Mouse (Mus musculus): ENCODE measurements around the gene Ttc25.
"Not testable (repeated sequence)": the region's sequence is repeated elsewhere in the genome, so short reads cannot be mapped to it uniquely, and the experiment has no call there.

The Ttc25 gene

DNA sequence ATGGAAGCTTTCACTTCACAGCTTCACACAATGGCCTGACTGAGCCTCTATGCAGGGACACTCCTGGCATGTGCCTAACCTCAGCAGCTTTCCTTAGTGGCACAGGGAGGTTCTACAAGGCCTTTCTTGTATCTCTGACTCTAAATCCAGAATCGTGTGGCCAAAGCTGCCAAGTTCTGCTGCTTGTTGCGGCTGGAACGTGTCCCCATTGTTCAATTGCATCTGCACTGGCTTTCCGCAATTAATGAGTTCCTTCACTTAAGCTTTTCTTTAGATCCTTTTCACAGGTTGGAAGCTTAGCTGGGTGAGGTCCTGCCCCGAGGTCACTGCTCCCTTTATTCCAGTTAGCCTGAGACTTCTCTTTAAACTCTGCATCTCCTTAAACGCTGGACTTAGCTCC, 11.5 kb upstream of the Ttc25 start:
- DNase-seq: no peak

DNA sequence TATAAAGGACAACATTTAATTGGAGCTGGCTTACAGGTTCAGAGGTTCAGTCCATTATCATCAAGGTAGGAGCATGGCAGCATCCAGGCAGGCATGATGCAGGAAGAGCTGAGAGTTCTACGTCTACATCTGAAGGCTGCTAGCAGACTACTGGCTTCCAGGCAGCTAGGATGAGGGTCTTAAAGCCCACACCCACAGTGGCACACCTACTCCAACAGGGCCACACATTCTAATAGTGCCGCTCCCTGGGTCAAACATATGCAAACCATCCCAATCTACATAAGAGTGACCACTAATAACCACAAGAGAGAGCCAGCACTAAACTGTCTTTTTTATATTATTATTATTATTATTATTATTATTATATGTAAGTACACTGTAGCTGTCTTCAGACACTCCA, 11.0 kb upstream of the Ttc25 start:
- not testable (repeated sequence) for DNase-seq

DNA sequence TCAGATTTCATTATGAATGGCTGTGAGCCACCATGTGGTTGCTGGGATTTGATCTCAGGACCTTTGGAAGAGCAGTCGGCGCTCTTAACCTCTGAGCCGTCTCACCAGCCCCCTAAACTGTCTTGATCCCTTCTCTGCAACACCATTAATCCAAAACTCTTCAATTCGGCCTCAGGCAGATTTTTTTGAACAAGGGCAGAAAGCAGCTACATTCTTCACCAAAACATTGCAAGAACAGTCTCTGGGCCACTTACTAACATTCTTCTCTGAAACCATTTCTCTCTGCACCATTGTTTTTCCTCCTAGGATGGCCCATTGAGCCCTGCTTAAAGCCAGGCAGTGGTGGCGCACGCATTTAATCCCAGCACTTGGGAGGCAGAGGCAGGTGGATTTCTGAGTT, 10.6 kb upstream of the Ttc25 start:
- DNase-seq: not testable (repeated sequence)

DNA sequence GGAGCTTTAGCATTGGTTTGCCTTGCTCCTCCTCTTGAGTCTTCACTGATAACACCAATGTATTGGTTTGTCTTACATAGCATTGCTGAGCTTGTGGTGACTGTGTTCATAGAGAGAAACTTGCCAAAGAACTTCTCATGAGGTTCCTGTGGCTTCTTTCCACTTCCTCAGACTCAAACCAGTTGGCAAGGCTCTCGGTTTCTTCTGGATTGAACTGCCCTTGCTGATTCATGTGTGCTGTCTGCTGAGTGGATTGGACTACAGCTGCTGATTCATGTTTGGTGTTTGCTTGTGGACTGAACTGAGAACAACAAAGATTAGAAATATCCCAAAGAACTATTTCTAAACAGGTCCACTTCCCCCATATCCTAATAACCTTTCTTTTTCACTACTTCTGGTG, 9.4 kb upstream of the Ttc25 start:
- DNase-seq: no peak

DNA sequence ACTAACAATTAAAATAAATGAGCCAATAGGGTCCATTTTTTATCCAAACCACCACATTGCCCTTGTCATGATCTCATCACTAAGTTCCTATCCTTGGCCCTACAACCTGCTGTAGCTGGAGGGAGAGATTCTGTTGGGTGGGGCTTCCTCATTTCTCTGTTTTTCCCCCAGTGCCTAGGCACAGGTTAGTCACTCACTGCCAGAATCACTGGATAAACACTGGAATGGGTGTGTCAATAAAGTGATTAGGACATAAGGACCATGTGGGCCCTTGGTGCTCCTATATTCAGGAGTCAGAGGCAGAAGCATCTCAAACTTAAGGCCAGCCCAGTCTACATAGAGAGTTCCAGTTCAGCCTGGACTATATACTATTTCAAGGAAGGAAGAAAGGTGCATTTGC, 8.9 kb upstream of the Ttc25 start:
- no peak for DNase-seq

DNA sequence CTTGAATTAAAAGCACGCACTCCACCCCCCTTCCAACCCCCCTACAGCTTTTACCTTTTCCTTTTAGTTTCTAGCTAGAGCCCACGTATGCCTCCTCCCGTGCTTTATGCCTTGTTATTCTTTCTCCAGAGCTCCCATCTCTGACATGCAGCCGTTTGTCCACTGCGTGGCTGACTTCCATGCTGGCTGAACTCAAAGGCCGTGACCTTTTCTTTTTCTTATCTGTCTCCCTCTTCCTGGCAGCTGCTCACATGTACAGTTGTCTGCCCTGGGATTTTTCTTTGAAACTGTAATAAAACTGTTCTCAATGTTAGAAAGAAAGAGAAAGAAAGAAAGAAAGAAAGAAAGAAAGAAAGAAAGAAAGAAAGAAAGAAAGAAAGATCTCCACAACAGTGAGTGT, 4.4 kb upstream of the Ttc25 start:
- no peak for DNase-seq

DNA sequence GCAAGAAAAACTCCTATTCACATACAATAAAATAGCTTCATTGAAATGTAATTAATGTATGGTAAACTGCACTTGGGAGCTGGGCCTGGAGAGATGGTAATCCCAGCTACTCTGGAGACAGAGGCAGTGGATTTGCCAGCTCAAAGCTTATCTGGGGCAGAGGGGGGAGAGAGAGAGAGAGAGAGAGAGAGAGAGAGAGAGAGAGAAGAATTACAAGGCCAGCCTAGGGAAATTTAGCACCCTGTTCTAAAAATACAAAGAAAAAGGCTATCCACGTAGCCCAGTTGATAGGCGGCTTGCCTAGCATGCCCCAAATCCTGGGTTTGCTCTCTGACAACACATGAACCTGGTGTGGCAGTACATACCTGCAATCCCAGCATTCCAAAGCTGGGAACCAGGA, 3.8 kb upstream of the Ttc25 start:
- DNase-seq: no peak

DNA sequence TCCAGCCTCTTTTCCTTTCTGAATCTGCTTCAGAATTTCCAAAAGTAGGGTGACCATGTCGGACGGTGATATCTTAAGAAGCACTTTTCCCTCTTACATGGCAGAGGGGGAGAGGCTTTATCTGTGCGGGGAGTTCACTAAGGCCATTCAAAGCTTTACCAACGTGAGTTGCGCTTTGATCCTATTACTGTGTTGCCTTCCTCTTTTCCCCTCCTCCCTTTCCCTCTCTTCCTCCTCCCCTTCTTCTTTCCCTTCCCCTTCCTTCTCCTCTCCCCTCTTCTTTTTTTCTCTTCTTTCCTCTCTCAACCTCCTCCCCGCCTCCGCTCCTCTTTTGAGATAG, 309 bp downstream of the Ttc25 start:
- DNase-seq: no peak

DNA sequence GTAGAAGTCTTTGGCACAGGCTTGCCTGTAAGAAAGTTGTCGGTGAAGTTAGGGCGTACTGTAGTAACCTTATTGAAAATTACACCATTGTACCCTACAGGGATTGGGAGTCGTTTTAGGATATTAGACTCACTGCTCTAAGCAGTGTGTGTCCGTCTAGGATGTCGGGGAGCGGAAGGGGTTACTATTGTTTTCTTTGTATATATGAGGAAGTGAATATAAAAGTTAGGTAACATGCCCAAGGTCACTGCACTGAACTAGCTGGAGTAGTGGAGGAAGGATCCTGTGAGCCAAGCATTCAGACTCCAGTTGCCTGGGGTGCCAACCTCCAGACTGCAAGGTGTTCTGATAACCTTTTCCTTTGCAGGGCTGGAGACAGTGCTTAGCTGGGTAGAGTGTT, 1.5 kb downstream of the Ttc25 start:
- DNase-seq: no peak

DNA sequence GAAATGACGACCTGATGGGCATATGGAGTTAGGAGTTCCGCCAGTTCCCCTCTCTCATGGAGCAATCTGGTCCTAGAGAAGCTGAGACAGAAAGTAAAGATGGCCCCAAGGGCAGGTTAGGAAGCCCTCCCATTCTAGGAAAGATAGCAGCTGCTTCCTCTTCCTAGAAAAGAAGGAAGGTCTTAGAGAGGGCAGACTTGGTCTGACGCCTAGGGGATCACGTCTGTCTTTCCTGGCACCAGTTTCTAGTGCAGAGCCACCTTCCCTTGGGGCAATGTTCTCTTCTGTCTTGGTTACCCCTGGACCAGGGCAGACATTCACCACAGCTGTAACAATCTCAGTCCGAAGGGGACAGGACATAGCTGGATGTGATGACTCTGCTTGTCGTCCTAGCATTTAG, 2.7 kb downstream of the Ttc25 start:
- no peak for DNase-seq

DNA sequence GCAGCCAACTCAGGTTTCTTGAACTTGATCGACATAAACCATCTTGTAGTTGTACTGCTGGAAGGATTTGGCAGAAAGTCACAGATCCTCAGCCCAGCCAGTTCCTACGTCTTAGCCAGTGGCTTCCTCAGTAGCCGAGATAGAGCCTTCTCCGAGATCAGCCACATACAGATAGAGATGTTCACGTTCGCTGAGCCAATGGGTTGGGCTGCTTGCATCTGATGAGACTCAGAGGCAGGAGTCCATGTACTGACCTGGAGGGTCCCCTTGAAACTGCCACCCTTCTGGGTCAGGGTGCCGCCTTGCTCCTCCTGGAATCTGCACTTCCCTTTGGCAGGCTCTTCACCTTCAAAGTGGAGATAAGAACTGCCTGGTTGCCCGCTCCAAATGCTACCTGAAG, 4.1 kb downstream of the Ttc25 start:
- DNase-seq: no peak

DNA sequence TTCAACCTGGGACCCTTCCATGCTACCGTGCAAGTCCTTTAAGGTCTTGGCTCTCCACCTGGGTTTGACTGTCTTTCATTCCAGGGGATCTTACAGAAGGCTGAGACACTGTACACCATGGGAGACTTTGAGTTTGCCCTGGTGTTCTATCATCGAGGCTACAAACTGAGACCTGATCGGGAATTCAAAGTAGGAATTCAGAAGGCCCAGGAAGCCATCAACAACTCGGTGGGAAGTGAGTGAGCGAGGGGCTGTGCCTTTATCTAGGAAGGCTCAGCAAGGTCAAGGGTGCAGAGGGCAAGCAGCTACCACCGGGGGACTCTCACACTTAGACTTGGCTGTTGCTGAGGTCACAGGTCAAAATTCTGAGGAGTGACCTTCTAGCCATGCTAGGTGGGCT, 4.7 kb downstream of the Ttc25 start:
- no peak for DNase-seq

DNA sequence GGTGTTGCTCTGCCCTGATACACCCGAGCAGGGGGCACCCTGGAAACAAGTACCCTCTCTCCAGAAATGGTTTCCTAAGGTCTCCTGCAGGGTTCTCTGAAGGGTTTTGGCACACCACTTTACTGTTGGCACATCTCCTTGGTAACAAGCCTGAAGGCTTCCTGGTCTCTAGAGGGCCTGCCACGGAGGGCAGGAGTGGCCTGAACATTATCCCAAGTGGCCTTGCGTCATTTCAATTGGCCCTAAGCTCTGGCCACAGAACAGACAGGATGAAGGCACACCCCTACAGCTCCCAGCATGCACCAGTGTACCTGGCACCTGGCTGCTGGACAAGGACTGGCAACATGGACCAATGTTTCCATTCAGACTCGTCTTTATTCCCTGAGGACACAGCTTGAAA, 7.4 kb downstream of the Ttc25 start:
- no peak for DNase-seq

DNA sequence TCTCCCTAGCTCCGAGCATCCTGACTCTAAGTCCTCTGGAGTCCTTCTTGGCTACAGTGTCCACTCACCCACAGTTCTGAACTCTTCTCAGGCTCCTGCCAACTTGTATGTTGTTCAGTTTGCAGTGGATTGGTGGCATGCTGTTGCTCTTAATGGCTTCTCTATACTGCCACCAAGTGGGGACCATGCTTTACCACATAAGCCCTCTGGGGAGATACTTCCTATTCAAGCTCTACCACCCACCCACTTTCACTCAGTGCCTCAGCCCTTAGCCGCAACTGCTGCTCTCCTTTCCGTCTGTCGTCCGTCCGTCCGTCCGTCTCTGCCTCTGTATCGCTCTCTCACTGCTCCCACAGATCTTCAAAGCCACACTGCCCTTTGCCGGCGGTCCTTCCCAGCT, 10.2 kb downstream of the Ttc25 start:
- DNase-seq: peak; percentile 57

DNA sequence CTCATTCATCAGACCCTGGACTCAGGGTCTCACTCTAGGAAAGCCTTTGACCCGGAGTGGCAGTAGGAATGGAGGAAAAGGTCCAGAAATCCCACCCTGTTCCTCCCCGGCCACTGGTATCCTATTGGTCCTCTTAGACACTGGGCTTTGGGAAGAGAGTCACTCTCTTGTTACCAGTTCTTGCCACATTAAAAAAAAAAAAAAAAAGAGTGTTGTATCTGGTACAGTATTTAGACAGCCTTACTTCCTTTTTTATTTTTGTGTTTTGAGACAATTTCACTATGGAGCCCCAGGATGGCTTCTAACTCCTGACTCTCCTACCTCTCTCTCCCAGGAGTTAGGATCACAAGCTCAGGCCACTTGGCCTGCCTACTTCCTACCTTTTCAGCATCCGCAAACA, 12.2 kb downstream of the Ttc25 start:
- DNase-seq: no peak

DNA sequence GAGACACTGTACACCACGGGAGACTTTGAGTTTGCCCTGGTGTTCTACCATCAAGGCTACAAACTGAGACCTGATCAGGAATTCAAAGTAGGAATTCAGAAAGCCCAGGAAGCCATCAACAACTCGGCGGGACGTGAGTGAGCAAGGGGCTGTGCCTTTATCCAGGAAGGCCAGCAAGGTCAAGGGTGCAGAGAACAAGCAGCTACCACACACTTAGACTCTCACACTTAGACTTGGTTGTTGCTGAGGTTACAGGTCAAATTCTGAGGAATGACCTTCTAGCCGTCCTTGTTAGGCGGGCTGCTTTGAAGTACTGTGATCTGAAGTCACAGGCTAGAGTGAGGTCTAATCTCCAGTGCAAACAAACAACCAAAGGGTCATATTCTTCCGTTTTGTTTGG, 14.1 kb downstream of the Ttc25 start:
- no peak for DNase-seq

DNA sequence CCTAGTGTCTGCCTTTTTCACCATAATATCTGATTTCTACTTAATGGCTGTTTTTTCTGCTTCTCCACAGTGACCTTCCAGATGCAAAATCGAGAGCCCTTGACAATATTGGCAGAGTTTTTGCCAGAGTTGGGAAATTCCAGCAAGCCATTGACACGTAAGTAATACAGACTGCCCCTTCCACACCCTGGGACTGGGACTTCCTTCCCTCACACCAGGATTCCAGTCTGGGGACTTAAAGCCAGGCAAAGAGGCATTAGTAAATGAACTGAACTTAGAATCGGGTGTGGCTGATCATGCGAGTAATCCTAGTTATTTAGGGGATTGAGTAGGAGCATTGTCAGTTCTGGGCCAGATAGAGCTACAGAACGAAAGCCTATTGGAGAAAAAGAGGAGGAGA, 16.3 kb downstream of the Ttc25 start:
- no peak for DNase-seq

DNA sequence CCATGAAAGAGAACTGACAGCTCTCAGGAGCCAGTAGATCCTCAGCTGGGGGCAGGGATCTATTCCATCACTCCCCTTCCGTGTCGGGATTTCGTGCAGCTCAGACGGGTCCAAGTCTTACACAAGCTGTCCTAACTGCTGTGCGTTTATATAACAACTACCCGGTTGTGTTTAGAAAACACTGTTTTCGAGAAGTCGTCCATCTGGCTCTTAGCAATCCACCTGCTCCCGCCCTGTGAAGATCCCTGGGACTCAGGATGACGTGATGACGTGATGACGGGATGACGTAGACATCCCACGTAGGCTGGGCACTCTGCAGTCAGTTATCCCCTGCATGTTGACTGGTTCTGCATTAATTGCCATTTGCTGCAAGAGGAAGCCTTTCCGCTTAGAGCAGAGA, 18.9 kb downstream of the Ttc25 start:
- peak; percentile 86 for DNase-seq

DNA sequence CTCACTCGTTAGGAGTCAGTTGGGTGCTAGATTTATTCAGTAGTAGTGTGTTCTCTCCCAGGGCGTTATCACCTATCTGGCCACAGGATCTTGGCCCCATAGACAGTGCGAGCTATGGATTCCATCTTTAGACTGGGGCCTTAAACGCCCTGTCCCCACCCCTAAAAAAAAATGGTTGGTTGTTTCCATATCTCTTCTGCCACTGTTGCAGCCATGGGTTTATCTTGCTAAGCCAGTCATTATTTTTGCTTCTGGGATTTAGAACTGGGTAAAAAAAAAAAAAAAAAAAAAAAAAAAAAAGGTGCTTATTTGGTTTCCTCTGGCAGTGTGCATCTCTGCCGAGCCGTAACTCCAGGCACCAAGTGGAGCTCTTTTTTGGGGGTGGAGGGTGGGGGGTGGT, 19.3 kb downstream of the Ttc25 start:
- no peak for DNase-seq

DNA sequence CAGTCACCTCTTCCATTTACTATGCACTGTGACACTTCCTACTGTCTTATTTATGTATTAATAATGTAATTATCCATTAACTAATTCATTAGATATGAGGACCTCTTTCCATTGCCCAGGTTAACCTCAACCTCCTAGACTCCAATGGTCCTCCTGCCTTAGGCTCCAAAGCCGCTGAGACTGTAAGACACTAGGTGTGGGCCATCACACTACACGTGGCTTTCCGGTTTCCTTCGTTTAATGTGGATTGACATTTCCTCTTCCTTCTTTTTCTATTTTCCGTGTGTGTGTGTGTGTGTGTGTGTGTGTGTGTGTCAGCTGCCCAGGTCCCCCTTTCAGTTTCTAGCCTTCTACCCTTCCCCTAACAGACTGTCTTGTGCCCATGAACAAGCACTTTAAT, 21.8 kb downstream of the Ttc25 start:
- no peak for DNase-seq

DNA sequence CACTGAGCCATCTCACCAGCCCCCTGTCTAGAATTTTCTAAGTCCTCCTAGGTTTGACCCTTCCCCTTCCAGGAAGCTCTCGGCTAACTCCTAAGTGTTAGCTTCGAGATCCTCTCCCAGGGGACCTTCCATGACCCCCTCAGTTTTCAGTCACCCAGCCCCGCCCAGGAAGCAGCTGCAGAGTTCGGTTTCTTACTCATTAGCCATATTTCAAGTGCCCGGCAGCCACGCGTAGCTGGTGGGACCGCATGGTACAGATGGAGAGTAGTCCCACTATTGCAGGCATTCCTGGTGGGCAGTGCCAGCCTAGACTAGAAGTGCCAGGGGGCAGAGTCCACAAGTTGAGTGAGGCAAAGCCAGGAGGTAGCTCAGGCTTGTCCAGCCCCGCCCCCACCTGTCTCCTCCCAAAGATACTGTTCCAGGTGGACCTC, 22.4 kb downstream of the Ttc25 start:
- no peak for DNase-seq

DNA sequence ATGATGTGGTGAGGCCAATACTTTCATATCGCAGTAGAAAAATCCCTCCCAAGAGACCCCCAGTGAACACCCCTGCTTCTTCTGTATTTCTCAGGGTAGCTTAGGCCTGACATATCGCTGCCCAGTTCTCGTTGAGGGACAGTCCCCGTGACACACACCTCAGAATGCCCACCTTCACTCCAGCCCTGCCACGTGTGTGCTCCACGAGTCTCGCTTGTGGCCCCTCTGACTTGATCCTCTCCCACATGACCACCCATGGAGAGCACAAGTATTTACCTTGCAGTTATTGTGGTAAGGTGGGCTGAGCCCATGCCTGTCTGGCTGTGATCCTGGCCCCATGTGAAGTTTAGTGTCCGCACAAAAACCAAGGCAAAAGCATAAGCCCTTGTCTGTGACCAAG, 23.3 kb downstream of the Ttc25 start:
- DNase-seq: no peak

DNA sequence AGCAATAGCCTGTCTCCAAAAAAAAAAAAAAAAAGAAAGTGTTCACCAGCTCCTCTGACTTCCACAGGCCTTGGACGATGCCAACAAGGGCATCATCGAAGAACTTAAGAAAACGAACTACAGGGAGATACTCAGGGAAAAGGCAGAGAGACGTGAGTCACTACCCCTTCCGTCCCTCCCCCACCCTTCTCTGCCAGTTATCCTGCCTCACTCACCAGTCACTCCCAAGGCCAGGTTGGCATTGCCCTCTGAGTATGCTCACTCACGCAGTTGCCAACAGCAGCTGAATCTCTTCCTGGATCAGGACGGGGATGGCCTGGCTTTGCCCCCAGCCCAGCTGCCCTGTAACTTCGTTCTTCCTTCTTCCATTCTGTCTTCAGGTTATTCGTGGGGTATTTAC, 24.4 kb downstream of the Ttc25 start:
- no peak for DNase-seq

DNA sequence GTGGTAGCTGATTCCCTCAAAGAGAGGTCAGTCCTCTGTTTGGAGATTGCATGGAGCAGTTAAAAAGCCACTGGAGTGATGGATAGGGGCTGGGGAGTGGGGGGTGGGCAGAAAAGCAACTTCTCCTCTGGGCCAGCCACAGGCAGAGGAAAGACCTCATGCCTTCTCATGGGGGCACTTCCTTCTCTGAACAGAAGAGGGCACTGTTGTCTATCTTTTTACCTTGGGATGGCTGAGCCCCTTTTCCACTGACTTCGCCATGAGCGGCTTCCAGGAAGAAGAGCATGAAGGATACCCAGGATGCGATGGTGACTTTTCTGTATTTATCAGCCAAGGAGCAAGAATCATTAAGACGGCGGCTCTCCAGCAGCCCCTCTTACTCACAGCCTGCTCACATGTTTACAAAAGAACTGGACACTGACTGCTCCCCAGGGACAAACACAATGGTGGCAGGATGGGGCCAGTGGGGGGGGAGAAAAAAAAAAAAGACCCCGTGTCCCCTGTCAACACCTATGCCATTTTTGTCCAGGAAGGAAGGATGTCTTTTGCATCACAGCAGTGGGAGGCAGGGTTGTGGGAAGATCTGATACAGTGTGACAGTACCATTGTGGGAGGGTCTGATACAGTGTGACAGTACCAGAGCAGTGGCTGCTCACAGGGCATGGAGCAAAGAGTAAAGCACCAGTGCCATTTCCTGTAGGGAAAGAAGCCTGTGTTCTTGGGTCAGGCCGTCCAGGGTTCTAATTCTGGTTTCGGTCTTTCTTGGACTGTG, 25.2 kb downstream of the Ttc25 start:
- DNase-seq: peak; percentile 79

DNA sequence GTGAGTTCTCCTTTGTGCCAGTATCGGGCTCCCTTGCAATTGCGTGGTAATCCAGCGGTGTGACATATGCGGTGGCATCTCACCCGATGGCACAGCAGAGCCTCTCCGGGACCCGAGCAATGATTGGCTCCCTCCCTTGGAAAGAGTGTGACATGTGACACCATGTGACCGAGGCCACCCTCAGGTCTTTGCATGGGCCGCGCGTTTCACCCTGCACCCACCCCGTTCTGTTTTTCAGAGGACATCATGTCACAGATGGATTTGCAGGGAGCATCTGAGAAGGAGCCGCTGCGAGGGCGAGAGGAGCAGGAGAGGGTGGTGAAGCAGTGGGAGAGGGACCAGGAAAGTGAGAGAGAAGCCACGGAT, 25.8 kb downstream of the Ttc25 start:
- DNase-seq: peak; percentile 73

DNA sequence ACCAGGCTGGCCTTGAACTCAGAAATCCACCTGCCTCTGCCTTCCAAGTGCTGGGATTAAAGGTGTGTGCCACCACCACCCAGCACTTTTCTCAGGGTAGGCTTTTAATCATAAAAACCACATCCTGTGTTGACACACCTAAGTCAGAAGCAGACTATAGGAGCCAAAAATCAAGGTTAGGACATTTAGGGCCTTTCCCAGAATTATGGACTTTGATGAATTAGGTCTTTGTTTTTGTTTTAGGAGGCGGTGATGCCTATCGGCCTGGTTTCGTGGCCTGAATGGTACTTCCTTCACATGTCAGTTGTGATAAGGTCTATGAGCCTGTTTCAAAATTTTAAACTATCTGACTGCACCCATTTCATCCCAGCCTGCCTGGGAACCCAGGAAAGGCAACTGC, 28.8 kb downstream of the Ttc25 start:
- DNase-seq: no peak
